Mouse (Mus musculus) naive thymus-derived CD4-positive, alpha-beta T cell, adult 5 months (primary cell): ENCODE data around the gene Gfer. TPM values are rescaled to one million over a fixed set of nuclear protein-coding genes. Genes with fewer than 3 reads are reported as not detected.

Source experiments
- polyA plus RNA-seq: library from polyadenylated mRNA; unstranded; fragments of 100-300 nt; shearing (Covaris generic); gene quantifications from one replicate; pipeline ENCODE4 v1.2.1, GENCODE M21; 2017

Gene Gfer
- polyA plus RNA-seq, result 33.4 TPM

DNA sequence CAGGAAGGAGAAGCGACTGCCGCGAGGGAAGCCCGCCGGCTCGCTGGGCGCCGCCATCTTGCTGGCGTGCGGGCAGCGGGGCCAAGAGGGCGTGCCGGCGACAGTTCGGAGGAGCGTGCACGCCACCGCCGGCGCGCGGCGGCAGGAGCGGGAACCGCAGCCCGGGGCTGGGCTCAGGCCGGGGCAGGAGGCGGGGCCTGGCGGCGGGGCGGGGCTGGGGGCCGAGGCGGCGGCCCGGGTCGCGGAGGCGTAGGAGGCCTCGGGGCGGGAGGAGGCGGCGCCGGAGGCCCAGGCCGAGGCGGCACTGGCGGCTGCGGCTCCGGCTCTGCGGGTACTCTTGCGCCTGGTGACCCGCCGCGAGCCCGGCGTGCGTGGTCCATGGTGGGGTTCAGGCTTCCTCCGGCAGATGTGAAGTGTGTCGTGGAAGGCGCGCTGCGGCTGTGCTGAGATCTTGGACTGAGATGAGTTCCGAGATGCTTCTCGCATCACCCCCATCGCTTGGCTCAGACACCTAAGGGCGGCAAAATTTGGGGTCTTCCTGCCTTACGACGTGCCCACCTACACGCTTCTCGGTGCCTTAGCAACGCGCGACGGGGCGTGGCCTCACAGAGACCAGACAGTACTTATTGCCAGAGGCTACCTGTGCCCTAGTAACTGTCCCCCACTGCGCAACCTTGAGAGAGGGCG, at the start of gene Gfer, which contains the start of gene Noxo1:
Gene Gfer (minus strand): TSS at position 146 of the 687 bp plus-strand sequence.
Gene Noxo1 (plus strand): TSS at position 224 of the 687 bp plus-strand sequence.

DNA sequence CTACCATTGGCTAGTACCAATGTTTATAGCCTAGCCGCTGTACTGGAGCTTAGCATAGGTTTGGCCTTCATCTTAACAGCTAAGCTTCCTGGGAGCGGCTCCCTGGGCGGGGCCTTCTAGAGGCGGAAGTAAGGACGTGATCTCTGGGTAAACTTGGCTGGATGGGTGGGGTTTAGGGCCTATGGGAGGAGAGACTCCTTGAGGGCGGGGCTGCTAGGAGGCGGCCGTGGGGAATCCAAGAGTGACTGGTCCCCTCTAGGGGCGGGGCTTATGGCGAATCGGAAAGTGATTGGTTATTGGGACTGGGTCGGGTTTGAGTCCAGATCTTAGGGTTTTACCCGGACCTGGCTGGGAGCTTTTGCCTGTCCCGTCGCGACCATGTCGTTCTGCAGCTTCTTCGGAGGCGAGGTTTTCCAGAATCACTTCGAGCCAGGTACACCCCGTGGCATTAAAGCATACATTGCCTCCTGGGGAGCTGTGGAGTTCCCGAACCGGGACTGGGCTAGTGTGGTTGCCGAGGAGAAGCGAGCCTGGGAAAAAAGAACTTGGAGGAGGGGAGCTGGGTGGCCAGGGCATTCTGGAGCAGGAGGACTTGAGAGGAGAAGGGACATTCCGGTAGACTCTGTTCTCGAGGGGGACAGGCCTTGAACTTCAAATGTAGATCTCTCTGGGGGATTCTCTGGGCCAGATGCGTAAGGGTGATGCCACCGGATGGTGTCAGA, 40.5 kb upstream of the Gfer start, which contains the start of gene Msrb1:
Gene Msrb1 (plus strand): TSS at position 313 of the 722 bp plus-strand sequence.

DNA sequence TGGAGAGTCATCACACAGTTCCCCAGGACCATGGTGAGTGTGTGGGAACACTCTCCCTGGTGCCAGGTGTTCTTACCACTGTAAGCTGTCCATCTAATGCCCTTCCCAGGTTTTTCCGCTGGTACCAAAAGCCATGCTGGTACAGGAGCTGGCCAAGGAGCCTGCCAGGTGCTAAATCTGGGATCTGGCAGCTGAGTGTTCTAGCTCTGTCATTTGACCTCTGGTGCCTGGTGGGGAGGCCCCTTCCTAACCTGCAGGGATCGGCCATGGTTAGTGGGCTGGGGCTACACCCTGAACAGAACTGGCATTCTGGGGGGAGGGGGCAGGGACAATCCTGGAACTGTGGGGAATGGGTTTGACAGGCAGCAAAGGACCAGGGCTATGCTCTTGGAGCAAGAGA, 31.7 kb upstream of the Gfer start, which contains the start of gene Rpl3l:
Gene Rpl3l (plus strand): TSS at position 203 of the 400 bp plus-strand sequence.

DNA sequence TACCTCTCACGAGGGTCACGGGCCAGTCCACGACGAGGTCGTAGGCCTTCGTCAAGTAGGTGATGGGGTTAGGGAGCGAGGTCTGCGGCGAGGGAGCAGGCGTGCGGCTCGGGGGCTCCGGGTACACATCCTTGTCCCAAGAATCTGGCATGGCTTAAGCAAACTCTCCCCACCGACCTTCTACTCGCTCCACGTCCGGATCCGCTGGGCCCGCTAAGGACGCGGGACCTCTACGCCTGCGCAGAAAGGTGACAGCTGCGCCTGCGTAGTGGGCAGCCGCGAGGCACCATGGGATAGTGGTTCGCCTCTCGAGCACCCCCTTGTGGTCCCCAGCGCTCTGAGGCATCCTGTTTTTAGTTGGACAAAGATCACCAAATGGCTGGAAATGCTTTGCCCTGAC, 28.2 kb upstream of the Gfer start, which contains the start of gene Ndufb10:
Gene Ndufb10 (minus strand): TSS at position 295 of the 400 bp plus-strand sequence.

DNA sequence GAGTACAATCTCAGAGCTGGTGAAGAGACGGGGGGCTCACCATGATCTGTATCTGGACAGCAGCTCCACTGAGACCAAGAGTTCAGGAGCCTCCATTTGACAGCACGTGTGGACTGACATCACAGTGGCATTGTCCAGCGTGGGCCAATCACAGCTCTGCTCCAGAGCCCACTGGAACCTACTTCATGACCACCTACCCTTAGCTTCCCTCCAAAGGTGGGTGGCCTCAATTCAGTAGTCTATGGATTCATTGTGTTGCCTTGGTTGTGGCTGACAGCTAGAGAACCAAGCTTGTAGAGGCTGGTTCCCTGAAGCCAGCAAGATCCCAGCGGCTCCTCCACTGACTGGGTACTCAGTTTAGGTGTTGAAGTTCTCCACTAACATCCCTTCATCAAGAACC, 22.0 kb upstream of the Gfer start, which contains the start of the genes Rnf151 and Rps2:
Gene Rnf151 (minus strand): TSS at position 121 of the 400 bp plus-strand sequence.
Gene Rps2 (plus strand): TSS at position 174 of the 400 bp plus-strand sequence.

DNA sequence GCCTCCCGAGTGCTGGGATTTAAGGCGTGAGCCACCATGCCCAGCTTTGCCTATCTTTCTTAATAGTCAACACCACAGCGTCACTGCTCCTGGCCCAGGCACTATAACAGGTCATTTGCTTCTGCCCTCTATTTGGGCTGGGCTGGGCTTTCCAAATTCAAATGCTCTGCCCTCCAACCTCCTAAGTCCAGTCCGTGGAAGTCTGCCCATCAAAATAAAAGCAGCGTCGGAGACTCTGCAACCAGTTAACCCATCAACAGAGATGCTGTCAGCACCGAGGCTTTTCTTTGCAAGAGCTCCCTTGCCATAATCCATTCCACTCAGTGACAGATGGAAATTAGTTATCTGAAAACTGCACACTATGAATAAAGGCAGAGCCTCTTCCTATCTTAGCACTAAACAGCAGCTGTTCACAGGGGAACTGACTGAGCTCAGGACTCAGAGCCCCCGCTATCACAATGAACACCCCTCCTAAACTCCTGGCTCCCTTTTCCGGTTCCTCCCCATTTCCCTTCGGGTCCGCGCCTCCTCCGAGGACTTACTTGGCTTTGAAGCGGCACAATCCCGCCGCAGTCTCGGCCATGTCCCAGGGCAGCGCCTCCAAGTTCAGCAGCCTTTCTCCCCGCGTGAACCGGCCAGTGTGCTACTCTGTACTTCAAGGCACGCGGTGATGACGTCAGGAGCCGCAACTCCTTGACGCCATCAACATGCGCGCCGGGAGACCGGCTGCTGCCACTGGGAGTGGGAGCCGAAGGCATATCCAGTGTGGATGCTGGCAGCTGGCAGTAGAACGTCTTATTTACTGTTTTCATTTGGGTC, 11.2 kb upstream of the Gfer start, which contains the start of gene Tbl3:
Gene Tbl3 (minus strand): TSS at position 679 of the 819 bp plus-strand sequence.

DNA sequence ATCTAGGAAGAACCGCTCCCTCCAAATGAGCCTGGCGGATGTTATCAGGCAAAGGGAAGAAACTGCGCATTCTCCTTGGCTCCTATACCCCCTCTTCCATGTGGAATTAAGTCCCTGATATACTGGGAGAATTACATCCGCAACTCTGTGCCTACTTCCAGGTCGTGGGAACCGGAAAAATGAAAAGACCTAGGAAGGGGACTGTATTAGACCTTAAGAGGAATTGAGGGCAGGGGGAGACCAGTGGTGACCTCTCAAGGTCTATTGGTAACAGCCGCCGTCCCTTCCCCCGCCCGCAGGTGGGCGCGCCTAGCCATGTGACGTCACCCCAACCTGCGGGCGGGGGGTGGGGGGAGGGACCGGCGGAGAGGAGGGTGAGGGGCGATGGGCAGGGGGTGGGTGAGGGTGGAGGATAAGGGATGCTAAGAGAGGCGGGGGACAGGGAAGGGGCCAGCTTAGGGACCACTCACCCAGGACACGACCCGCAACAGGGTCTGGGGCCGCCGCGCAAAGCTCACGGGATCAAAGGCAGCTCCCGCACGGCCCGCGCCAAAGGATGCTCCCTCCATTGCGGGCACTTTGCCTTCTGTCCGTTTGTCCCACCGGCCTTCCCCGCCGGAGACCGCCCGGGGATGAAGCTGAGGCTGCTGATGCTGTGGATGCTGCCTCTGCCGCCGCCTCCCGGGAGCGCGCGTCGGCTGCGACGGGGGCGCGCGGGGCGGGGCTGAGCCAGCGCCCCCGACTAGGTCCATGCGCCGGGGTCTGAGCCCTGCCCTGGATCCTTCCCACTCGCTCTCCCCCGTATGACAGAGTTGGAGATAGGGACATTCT, 6.5 kb downstream of the Gfer start, which contains the start of gene Syngr3:
Gene Syngr3 (minus strand): TSS at position 705 of the 831 bp plus-strand sequence.

DNA sequence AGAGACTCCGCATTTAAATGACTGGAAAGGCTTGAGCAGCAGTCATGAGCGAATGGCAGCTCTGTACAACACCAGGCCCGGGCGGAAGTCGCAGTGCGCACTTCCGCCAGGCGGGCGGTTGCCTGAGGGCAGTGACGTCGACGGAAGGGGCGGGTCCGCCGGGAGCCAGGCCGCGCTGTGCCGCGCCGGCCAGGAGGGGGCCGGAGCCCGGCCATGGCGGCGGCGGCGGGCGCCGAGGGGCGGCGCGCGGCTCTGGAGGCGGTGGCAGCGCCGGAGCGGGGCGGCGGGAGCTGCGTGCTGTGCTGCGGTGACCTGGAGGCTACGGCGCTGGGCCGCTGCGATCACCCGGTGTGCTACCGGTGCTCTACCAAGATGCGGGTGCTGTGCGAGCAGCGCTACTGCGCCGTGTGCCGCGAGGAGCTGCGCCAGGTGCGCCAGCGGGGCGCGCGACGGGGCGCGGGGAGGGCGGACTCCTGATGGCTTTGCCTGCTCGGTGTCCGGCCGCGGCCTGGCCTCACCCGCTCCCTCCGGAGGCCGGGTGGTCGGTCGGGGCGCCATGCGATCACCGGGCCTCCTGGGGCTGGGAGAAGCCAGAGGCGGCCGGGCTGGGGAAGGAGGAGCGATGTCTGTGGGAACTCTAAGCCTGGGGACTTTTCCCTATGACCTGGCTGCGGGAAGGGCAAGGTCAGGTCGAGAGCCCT, 26.3 kb downstream of the Gfer start, which contains the start of gene Zfp598:
Gene Zfp598 (plus strand): TSS at position 143 of the 701 bp plus-strand sequence.

DNA sequence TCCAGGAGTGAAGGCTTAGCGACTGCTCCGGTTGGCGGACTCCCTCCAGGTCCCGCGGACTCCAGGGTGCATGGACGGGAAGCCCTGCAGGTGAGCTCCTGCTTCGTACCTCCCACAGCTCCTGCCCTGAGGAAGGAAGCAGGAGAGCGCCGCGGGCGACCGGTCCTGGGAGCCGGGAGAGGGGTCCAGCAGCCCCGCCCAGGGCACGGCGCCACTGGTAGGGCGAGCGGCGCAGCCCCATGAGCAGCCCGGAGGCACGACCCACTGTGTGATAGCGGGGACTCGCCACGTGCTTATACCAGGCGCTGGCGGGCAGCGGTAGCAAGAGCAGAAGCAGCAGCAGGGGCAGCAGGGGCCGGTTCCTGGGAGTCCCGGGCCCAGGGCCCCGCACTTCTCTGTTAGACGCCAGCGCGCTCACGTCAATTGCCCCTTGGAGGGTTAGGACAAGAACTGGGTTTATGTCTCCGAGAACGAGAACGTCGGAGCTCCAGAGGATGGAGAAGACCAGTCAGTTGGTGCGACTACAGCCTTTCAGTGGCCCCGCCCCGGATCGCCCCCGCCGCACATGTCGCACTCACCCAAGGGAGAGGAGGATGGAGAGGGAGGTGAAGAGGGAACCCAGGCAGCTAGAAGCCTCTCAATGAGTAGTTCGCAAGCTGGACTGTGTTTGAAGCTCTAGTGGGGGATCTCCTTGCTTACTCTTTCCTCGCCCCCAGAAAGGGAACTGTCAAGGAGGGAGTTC, 37.8 kb downstream of the Gfer start, which contains the start of gene Npw:
Gene Npw (minus strand): TSS at position 441 of the 742 bp plus-strand sequence.

DNA sequence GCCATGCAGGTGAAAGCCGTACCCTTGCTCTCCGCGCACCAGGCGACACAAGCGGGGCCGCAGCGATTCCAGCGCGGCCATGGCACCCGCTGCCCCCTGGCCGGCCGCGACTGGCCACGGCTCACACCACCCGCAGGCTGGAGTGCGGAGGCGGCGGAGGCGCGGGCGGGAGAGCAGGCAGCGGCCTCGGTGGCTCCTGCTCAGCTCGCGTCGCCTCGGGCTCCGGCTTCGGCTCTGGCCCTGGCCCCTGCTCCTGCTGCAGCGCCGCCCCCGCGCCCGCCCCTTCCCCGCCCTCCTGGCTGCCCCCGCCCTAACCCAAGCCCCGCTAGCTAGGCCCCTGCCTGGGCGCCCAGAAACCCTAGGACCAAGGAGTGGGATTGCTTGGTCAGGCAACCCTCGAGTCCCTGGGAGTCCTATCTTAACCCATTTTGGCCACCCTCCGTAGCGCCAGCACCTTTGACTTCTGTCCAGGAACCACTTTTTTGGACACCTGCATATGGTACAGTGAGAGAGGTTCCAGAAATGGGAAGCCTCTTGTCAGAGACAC, 45.8 kb downstream of the Gfer start, which contains the start of gene Slc9a3r2:
Gene Slc9a3r2 (minus strand): TSS at position 258 of the 547 bp plus-strand sequence.

Other genes with a start within 250 kb of the Gfer start
- 144 TPM for gene E4f1, start 225.8 kb downstream of the Gfer start, polyA plus RNA-seq
- 18.9 TPM for gene Pgp, start 225.8 kb downstream of the Gfer start, polyA plus RNA-seq
- not detected for gene Bricd5, start 222.3 kb downstream of the Gfer start, polyA plus RNA-seq
- gene Mlst8, start 217.1 kb downstream of the Gfer start, polyA plus RNA-seq, result 24.2 TPM
- gene Caskin1, start 207.6 kb downstream of the Gfer start, polyA plus RNA-seq, result 0.16 TPM
- gene Traf7, start 168.2 kb downstream of the Gfer start, polyA plus RNA-seq, result 68.1 TPM
- gene Rab26, start 161.9 kb downstream of the Gfer start, polyA plus RNA-seq, result 1.1 TPM
- 58.8 TPM for gene Pkd1, start 146.3 kb downstream of the Gfer start, polyA plus RNA-seq
- gene Tsc2, start 63.5 kb downstream of the Gfer start, polyA plus RNA-seq, result 44.1 TPM
- gene Nthl1, start 63.5 kb downstream of the Gfer start, polyA plus RNA-seq, result 3.7 TPM
- 0.20 TPM for gene Slc9a3r2, start 45.8 kb downstream of the Gfer start, polyA plus RNA-seq
- gene Npw, start 37.7 kb downstream of the Gfer start, polyA plus RNA-seq, result not detected
- 23.2 TPM for gene Zfp598, start 26.5 kb downstream of the Gfer start, polyA plus RNA-seq
- gene Syngr3, start 6.2 kb downstream of the Gfer start, polyA plus RNA-seq, result not detected
- gene Noxo1, start 78 bp upstream of the Gfer start, polyA plus RNA-seq, result 1.3 TPM
- gene Tbl3, start 11.5 kb upstream of the Gfer start, polyA plus RNA-seq, result 53.1 TPM
- gene Rnf151, start 21.9 kb upstream of the Gfer start, polyA plus RNA-seq, result not detected
- gene Rps2, start 22.0 kb upstream of the Gfer start, polyA plus RNA-seq, result 1,119 TPM
- 157 TPM for gene Ndufb10, start 28.3 kb upstream of the Gfer start, polyA plus RNA-seq
- not detected for gene Rpl3l, start 31.7 kb upstream of the Gfer start, polyA plus RNA-seq
- gene Msrb1, start 40.5 kb upstream of the Gfer start, polyA plus RNA-seq, result 11.7 TPM
- not detected for gene Hs3st6, start 56.8 kb upstream of the Gfer start, polyA plus RNA-seq
- gene Meiob, start 108.1 kb upstream of the Gfer start, polyA plus RNA-seq, result not detected
- gene Hagh, start 144.0 kb upstream of the Gfer start, polyA plus RNA-seq, result 52.8 TPM
- gene Fahd1, start 154.2 kb upstream of the Gfer start, polyA plus RNA-seq, result 1.6 TPM
- not detected for gene Igfals, start 169.8 kb upstream of the Gfer start, polyA plus RNA-seq
- 74.6 TPM for gene Nubp2, start 190.2 kb upstream of the Gfer start, polyA plus RNA-seq
- gene Spsb3, start 190.5 kb upstream of the Gfer start, polyA plus RNA-seq, result 57.3 TPM
- 37.6 TPM for gene Eme2, start 198.9 kb upstream of the Gfer start, polyA plus RNA-seq
- 67.2 TPM for gene Mrps34, start 199.0 kb upstream of the Gfer start, polyA plus RNA-seq
- gene Nme3, start 200.3 kb upstream of the Gfer start, polyA plus RNA-seq, result 24.2 TPM
- 79.3 TPM for gene Mapk8ip3, start 240.8 kb upstream of the Gfer start, polyA plus RNA-seq